Mouse (Mus musculus) small intestine, adult 2 months (tissue): ENCODE results near the gene 1520401A03Rik.

ENCODE experiments used
- CTCF ChIP-seq: fragments of 200-500 bp; IDR thresholded peaks from 2 replicates; pipeline ENCODE4 v1.5.1; 2012; ENCODE audit warnings: low read depth, mild to moderate bottlenecking, control low read depth, inconsistent platforms, low read length, moderate library complexity, mixed read lengths; ENCODE audit not compliant: insufficient replicate concordance, insufficient read length; ENCODE audit errors: extremely low read depth
- POLR2A ChIP-seq: fragments of 200-500 bp; IDR thresholded peaks from 2 replicates; pipeline ENCODE4 v1.6.1; 2012; ENCODE audit warnings: low read depth, mild to moderate bottlenecking, control low read depth, inconsistent platforms, low read length, moderate library complexity

DNA sequence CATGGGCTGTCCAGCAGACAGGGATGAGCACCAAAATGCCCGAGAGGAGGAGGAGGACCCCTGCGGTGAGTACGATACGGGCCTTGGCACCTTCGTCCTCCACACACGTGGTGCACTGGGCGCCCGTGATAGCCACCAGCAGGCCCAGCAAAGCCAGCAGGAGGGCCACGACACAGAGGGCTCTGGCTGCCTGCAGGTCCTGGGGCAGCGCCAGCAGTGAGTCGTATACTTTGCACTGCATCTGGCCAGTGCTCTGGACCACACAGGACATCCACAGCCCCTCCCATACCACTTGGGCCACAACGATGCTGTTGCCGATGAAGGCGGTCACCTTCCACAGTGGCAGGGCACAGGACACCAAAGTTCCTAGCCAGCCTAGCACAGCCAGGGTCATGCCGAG, 39.4 kb downstream of the 1520401A03Rik start:
- no peak for TF ChIP-seq POLR2A
- TF ChIP-seq CTCF, result no peak
